Mouse (Mus musculus) G1E (cell line): ENCODE data around the gene Dclre1a.
"Not testable (repeated sequence)": the region's sequence is repeated elsewhere in the genome, so short reads cannot be mapped to it uniquely, and the experiment has no call there.

Experiments
- CTCF ChIP-seq: IDR thresholded peaks from 2 replicates; pipeline ENCODE4 v1.5.1; 2012; ENCODE audit warnings: low read depth, low read length, inconsistent platforms, mixed read lengths
- GATA1 ChIP-seq: IDR thresholded peaks from 2 replicates; pipeline ENCODE4 v1.6.1; 2012; ENCODE audit warnings: borderline replicate concordance, low read length, inconsistent platforms, mixed read lengths
- TAL1 ChIP-seq: conservative IDR thresholded peaks from 2 replicates; pipeline ENCODE4 v1.6.1; 2012; ENCODE audit warnings: low read depth, low read length, inconsistent platforms, mixed read lengths

- TF ChIP-seq CTCF, GATA1, TAL1: not testable (repeated sequence)
These were observed 34.5 kb downstream of the Dclre1a start for GRCm38 (mm10) chr19:56513527-56513926.
